Mouse (Mus musculus) midbrain, embryonic 16.5 days (tissue): ENCODE measurements around the gene Anxa9. TPM values are rescaled to one million over a fixed set of nuclear protein-coding genes. Genes with fewer than 3 reads are reported as not detected.

Source experiments
- ATAC-seq: fragments of 200-750 bp; cut with Nextera tagmentation; 2 replicates; pipeline ENCODE4 v1.8.0; 2017; ENCODE audit warnings: moderate TSS enrichment
- H3K27ac ChIP-seq: fragments of 300-500 bp; sonication (generic); 2 replicates; pipeline ENCODE4 v1.5.1; 2014; ENCODE audit warnings: mild to moderate bottlenecking, low read length, mixed read lengths
- H3K27me3 ChIP-seq: fragments of 300-500 bp; sonication (generic); 2 replicates; pipeline ENCODE4 v1.6.1; 2014; ENCODE audit warnings: low read depth, low read length, mixed read lengths; ENCODE audit not compliant: control insufficient read depth, insufficient read depth
- H3K36me3 ChIP-seq: fragments of 300-500 bp; sonication (generic); 2 replicates; pipeline ENCODE4 v1.6.1; 2014; ENCODE audit warnings: mild to moderate bottlenecking, low read length, moderate library complexity, mixed read lengths; ENCODE audit not compliant: control insufficient read depth, insufficient read depth
- H3K4me1 ChIP-seq: fragments of 300-500 bp; sonication (generic); 2 replicates; pipeline ENCODE4 v1.6.1; 2014; ENCODE audit warnings: mild to moderate bottlenecking, low read length, mixed read lengths; ENCODE audit not compliant: control insufficient read depth, insufficient read depth
- H3K4me2 ChIP-seq: fragments of 300-500 bp; sonication (generic); 2 replicates; pipeline ENCODE4 v1.6.1; 2014; ENCODE audit warnings: mild to moderate bottlenecking, low read length, mixed read lengths
- H3K4me3 ChIP-seq: fragments of 300-500 bp; sonication (generic); 2 replicates; pipeline ENCODE4 v1.5.1; 2014; ENCODE audit warnings: low read depth, mild to moderate bottlenecking, low read length, moderate library complexity, mixed read lengths
- H3K9ac ChIP-seq: fragments of 300-500 bp; sonication (generic); 2 replicates; pipeline ENCODE4 v1.6.1; 2014; ENCODE audit warnings: low read depth, low read length, mixed read lengths
- H3K9me3 ChIP-seq: fragments of 300-500 bp; sonication (generic); replicated peaks from 2 replicates; pipeline ENCODE4 v1.6.1; 2014; ENCODE audit warnings: mild to moderate bottlenecking, low read length, mixed read lengths; ENCODE audit not compliant: control insufficient read depth, poor library complexity, severe bottlenecking
- WGBS: fragments of 180-500 bp; shearing (Covaris S2); extraction: QIAGEN DNeasy Blood & Tissue Kit; methylation state at CpG from one replicate; pipeline ENCODE4 v1.1.7; 2014; 5-methylcytosine and 5-hydroxymethylcytosine counted together
- polyA plus RNA-seq: library from polyadenylated mRNA; unstranded; fragments of >200 nt; fragmentation: Nextera tagmentation; extraction: Ambion mirVana; gene quantifications from 2 replicates; pipeline ENCODE4 v1.2.1, GENCODE M21; 2015

Anxa9 gene
- polyA plus RNA-seq, 1 experiment from 2014 or later: 0.23 TPM

DNA sequence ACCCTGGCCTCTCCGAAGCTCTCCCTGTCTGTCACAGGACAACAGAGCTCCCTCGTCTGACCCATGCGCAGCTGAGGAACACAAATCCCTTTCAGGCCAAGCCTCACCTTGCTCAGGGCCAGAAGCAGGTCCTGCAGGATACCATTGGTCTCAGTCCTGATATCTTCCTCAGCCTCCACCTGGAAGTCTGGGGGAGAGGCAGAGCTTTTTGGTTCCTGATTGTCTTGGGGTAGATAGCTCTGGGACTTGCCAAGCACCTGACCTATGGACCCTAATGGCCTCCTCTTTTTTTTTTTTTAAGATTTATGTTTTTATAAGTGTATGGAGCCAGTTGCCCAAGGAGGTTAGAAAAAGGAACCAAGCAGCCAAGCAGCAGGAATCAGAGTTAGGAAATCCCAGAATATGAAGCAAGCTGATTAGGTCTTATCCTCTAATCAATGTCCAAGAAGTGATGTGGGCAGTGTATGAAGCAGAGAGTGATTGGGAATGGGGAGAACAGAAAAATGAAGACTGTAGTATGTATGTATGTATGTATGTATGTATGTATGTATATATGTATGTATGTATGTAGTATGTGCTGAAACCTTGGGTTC lies 5.7 kb downstream of the Anxa9 start:
- H3K9me3 ChIP-seq: no peaks in the 10 kb centered on the region
- H3K36me3 ChIP-seq: no peaks in the 10 kb centered on the region
- no peak for ATAC-seq
- no peaks in the 10 kb centered on the region for H3K27me3 ChIP-seq
- H3K4me3 ChIP-seq: no peak overlapping the region
- H3K4me2 ChIP-seq: no peak overlapping the region
- H3K4me1 ChIP-seq: no peaks in the 10 kb centered on the region
- H3K9ac ChIP-seq: no peak overlapping the region
- 78% methylated on average over 3 of the region's 3 CpGs for WGBS
- H3K27ac ChIP-seq: no peak overlapping the region

DNA sequence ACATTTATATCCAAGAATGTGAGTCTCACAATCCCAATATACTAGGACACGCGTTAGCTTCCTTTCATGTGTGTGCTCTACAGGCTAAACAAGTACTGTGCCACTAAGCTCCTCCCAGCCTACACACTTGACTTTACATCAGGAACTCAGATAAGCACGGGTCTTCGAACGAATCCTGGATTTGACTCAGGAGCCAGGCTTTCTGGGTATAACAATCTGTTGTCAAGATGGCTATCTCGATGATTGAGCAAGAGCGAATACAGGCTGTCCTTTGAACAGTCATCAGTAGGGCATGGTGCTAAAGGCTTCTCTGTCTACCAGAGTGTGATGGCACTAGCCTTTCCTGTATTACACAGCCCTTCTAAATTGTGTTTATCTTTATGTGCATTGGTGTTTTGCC lies 9.0 kb downstream of the Anxa9 start:
- H3K4me3 ChIP-seq: no peak overlapping the region
- no peaks in the 10 kb centered on the region for H3K4me1 ChIP-seq
- no peaks in the 10 kb centered on the region for H3K9me3 ChIP-seq
- ATAC-seq: no peak
- H3K4me2 ChIP-seq: no peak overlapping the region
- 95% methylated on average over 7 of the region's 7 CpGs for WGBS
- 0 out of 2 replicates have a peak, but pooled peaks cover 5% of the 10 kb centered on the region for H3K36me3 ChIP-seq
- no peak overlapping the region for H3K27ac ChIP-seq
- H3K9ac ChIP-seq: no peak overlapping the region
- no peaks in the 10 kb centered on the region for H3K27me3 ChIP-seq

DNA sequence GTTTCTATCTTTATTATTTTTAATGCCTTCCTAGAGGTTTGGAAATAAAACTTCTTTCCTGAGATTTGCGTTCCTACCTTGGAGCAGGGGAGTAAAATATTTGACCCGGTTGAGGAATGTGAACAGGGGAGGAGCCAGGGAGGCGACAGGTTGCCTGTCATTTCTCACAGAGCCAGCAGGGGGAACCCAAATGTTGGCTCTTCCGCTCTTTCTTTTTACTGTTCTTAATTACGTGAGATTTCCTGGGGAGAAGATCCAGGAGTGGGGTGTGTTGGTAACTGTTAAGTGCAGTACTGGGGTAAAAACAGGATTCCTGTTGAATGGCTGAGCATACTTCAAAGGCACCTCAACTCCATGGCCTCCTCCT lies 10.9 kb downstream of the Anxa9 start:
- WGBS: 9% methylated on average over 5 of the region's 5 CpGs
- Histone ChIP-seq H3K27me3 (no peaks in the 10 kb centered on the region), H3K9ac (no peak overlapping the region), H3K9me3 (no peaks in the 10 kb centered on the region), H3K4me1 (no peaks in the 10 kb centered on the region), H3K27ac (no peak overlapping the region), H3K4me3 (no peak overlapping the region), H3K4me2 (no peak overlapping the region), H3K36me3 (peaks cover 11% of the 10 kb centered on the region; the same call in 1 of the 2 replicates)
- no peak for ATAC-seq

DNA sequence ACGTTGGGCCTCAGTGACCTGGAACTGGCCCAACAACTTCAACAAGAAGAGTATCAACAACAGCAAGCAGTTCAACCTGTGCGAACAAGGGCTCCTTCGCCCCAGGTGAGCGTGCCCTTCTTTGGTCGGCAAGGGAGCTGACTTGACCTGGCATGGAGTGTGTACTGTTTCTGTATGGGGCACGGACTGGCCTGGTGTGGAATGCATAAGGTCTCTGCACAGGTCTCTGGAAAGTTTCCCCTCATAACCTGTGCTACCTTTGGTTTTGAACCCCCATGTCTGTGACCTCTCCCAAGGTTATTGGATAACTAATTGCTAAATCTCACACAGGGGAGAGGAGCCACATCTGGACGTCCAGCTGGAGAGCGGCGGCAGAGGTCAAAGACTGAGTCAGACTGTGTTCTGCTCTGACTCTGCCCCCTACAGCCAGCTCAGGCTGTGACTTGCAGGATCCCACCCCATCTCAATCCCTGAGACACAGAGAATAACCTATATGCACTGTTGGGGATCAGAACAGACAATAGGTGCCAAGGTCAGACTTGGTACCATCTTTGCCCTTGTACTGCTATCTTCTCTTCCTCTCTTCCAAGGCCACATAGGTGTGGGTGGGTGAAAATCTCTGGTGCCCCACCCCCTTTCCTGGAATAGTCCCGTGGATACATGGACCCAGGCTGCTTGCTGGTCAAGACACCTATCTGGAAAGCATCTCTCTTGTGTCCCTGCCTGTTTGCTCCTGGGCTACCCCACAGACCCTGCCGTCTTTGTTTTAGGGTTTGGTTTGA lies 11.5 kb downstream of the Anxa9 start:
- Histone ChIP-seq H3K9me3 (no peaks in the 10 kb centered on the region), H3K4me3 (no peak overlapping the region), H3K4me1 (no peaks in the 10 kb centered on the region), H3K4me2 (no peak overlapping the region), H3K9ac (no peak overlapping the region), H3K27me3 (no peaks in the 10 kb centered on the region), H3K27ac (no peak overlapping the region), H3K36me3 (peaks cover 11% of the 10 kb centered on the region; the same call in 1 of the 2 replicates)
- 82% methylated on average over 11 of the region's 11 CpGs for WGBS
- no peak for ATAC-seq

DNA sequence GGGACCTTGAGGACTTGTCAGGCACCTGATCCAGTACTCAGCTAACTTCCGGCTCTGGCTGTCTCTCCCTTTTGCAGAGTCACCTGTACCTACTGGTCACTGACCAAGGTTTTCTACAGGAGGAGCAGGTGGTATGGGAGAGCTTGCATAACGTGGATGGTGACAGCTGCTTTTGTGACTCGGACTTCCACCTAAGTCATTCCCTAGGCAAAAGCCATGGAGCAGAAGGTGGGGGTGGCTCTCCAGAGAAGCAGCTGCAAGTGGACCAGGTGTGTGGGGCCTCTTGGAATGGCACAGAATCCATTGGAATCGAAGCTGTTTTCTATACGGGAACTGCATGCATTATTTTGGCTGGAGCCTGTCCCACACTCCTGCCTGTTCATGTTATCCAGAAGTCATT lies 12.3 kb downstream of the Anxa9 start:
- no peak for ATAC-seq
- Histone ChIP-seq H3K9ac (no peak overlapping the region), H3K27ac (no peak overlapping the region), H3K9me3 (no peaks in the 10 kb centered on the region), H3K4me1 (no peaks in the 10 kb centered on the region), H3K4me3 (no peak overlapping the region), H3K4me2 (no peak overlapping the region), H3K27me3 (no peaks in the 10 kb centered on the region), H3K36me3 (peaks cover 11% of the 10 kb centered on the region; the same call in 1 of the 2 replicates)
- WGBS: 83% methylated on average over 5 of the region's 5 CpGs

DNA sequence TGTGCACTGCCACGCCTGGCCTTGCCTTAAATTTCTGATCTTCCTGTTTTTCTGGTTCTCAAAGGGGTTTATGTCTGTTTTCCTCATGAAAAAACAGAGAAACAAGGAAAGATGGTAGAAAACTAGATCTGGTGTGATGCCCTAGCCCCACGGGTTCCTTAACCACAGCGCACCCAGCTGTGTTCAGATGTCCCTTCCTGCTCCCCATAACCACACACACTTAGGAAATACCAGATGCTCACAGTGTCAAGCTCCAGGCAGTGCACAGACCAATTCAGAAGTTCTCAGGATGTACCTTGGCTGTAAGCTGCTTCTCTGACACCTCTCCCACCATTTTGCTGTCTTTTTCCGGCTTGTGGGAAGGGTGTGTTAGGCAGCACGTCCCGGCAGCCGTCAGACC lies 12.7 kb downstream of the Anxa9 start:
- Histone ChIP-seq H3K9ac (no peak overlapping the region), H3K4me2 (no peak overlapping the region), H3K9me3 (no peaks in the 10 kb centered on the region), H3K36me3 (peaks cover 11% of the 10 kb centered on the region; the same call in 1 of the 2 replicates), H3K4me1 (no peaks in the 10 kb centered on the region), H3K27ac (no peak overlapping the region), H3K27me3 (no peaks in the 10 kb centered on the region), H3K4me3 (no peak overlapping the region)
- no peak for ATAC-seq
- 90% methylated on average over 7 of the region's 7 CpGs for WGBS

DNA sequence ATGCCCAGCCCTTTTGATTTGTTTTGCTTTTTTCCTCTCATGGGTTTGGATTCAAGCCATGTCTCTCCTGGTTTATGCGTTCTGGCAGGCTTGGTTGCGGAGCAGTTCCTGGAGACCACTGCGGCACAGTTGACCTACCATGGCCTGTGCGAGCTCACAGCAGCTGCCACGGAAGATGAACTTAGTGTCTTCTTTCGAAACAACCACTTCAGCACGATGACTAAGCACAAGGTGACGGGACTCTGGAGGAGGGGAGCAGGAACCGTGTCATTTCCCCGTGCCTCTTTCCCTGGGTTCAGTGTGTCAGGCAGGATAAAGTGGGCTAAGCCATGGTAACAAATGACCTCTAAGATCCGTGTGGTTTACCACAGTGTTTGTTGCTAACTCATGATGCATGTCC lies 13.4 kb downstream of the Anxa9 start:
- Histone ChIP-seq H3K27me3 (no peaks in the 10 kb centered on the region), H3K36me3 (peaks cover 11% of the 10 kb centered on the region), H3K9ac (no peak overlapping the region), H3K9me3 (no peaks in the 10 kb centered on the region), H3K4me3 (no peak overlapping the region), H3K27ac (no peak overlapping the region), H3K4me2 (no peak overlapping the region), H3K4me1 (no peaks in the 10 kb centered on the region)
- 88% methylated on average over 11 of the region's 11 CpGs for WGBS
- no peak for ATAC-seq

DNA sequence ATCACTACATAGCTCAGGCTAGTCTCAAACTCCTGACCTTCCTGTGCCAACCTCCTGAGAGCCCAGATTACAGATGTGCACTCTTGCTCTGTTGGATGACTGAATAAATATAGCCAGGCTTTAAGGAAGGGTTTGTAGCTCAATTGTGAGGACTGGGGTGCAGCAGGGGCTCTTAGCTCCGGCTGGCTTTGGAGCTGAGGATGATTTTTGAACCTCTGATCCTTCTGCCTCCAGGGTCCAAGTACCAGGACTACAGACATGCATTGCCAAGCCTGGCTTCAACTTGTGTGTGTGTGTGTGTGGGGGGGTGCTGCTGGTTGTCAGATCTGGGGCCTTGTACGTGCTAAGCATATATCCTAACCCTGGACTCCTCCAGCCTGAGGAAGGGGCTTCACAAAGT lies 14.1 kb downstream of the Anxa9 start:
- WGBS: 77% methylated on average over 2 of the region's 2 CpGs
- Histone ChIP-seq H3K4me3 (no peak overlapping the region), H3K36me3 (peaks cover 13% of the 10 kb centered on the region), H3K9ac (no peak overlapping the region), H3K27ac (no peak overlapping the region), H3K9me3 (no peaks in the 10 kb centered on the region), H3K4me1 (no peaks in the 10 kb centered on the region), H3K4me2 (no peak overlapping the region), H3K27me3 (no peaks in the 10 kb centered on the region)
- ATAC-seq: no peak

DNA sequence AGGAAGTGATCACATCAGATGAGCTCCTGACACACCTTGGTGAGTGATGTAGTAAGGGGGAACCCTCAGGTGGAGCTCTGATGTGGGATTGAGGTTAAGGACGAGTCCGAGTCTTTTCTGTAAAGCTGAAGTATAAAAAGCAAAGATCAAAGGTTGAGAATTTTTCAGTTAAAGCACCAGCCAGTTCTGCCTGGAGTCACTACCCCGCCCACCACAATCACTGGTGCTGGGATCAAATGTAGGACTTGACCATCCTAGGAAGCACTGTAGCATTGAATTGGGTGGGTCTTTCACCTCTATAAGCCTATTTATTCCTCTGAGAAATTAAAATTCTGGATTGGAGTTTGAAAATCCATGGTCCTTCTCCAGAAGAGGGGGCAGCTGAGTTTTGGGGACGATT lies 15.9 kb downstream of the Anxa9 start:
- H3K27ac ChIP-seq: no peak overlapping the region
- peaks cover 13% of the 10 kb centered on the region for H3K36me3 ChIP-seq
- H3K4me1 ChIP-seq: no peaks in the 10 kb centered on the region
- no peaks in the 10 kb centered on the region for H3K27me3 ChIP-seq
- H3K4me3 ChIP-seq: no peak overlapping the region
- no peak overlapping the region for H3K9ac ChIP-seq
- 90% methylated on average over 4 of the region's 4 CpGs for WGBS
- no peak overlapping the region for H3K4me2 ChIP-seq
- H3K9me3 ChIP-seq: no peaks in the 10 kb centered on the region
- no peak for ATAC-seq
